Mouse (Mus musculus) gonadal fat pad, adult 2 months (tissue): ENCODE results near the gene Stub1. TPM values are rescaled to one million over a fixed set of nuclear protein-coding genes. Genes with fewer than 3 reads are reported as not detected.

Experiments
- DNase-seq: peaks from one replicate; pipeline ENCODE4 v3.0.0-alpha.2; 2012; ENCODE audit warnings: low read depth
- polyA plus RNA-seq: library from polyadenylated mRNA; depleted of rRNA; stranded (reverse); fragments of >200 nt; gene quantifications from 2 replicates; pipeline ENCODE4 v1.2.3, GENCODE M21; 2012; rRNA removed

The Stub1 gene
- polyA plus RNA-seq, 1 experiment: 219 TPM

GRCm38 (mm10) chr17:25786781-25787504, 46.3 kb downstream of the Stub1 start:
- no peak for DNase-seq

GRCm38 (mm10) chr17:25786280-25786679, 46.9 kb downstream of the Stub1 start, which contains the start of gene Ccdc78:
Ccdc78 (plus strand) TSS chr17:25786580.
- DNase-seq: no peak

GRCm38 (mm10) chr17:25785281-25785745, 47.9 kb downstream of the Stub1 start, which contains the start of gene Haghl:
Haghl (minus strand) TSS chr17:25785673.
- no peak for DNase-seq

GRCm38 (mm10) chr17:25783861-25784574, 49.2 kb downstream of the Stub1 start:
- no peak for DNase-seq

- no peak for DNase-seq
Observed at GRCm38 (mm10) chr17:25783086-25783485, 50.1 kb downstream of the Stub1 start.

- DNase-seq: no peak
Observed at GRCm38 (mm10) chr17:25781339-25781738, 51.9 kb downstream of the Stub1 start.

Other genes with a start within 250 kb of the Stub1 start
- gene Gng13, start 116.2 kb downstream of the Stub1 start, polyA plus RNA-seq: not detected in 2 replicates
- 2.6 and 2.9 TPM in 2 replicates for gene Chtf18, start 106.0 kb downstream of the Stub1 start, polyA plus RNA-seq
- gene Rpusd1, start 105.7 kb downstream of the Stub1 start, polyA plus RNA-seq: 25.8 and 28.8 TPM in 2 replicates
- gene Mslnl, start 97.4 kb downstream of the Stub1 start, polyA plus RNA-seq: 0.36 and 0.38 TPM in 2 replicates
- gene Msln, start 79.0 kb downstream of the Stub1 start, polyA plus RNA-seq: 17.7 and 34.7 TPM in 2 replicates
- 19.1 and 23.9 TPM in 2 replicates for gene Narfl, start 59.6 kb downstream of the Stub1 start, polyA plus RNA-seq
- 45.8 and 47.3 TPM in 2 replicates for gene Haghl, start 47.7 kb downstream of the Stub1 start, polyA plus RNA-seq
- gene Ccdc78, start 46.8 kb downstream of the Stub1 start, polyA plus RNA-seq: 0.29 and 0.30 TPM in 2 replicates
- gene Fam173a, start 40.5 kb downstream of the Stub1 start, polyA plus RNA-seq: 105 and 133 TPM in 2 replicates
- 0.23 TPM in 1 of 2 replicates, not detected in the other for gene AC134908.4, start 37.7 kb downstream of the Stub1 start, polyA plus RNA-seq
- gene Metrn, start 36.3 kb downstream of the Stub1 start, polyA plus RNA-seq: 22.2 and 31.4 TPM in 2 replicates
- 0.58 and 0.81 TPM in 2 replicates for gene Fbxl16, start 24.3 kb downstream of the Stub1 start, polyA plus RNA-seq
- 32.1 and 36.4 TPM in 2 replicates for gene Wdr24, start 9.8 kb downstream of the Stub1 start, polyA plus RNA-seq
- gene Jmjd8, start 4.5 kb downstream of the Stub1 start, polyA plus RNA-seq: 91.2 and 94.5 TPM in 2 replicates
- 129 and 138 TPM in 2 replicates for gene Rhbdl1, start 3.9 kb upstream of the Stub1 start, polyA plus RNA-seq
- 47.4 and 55.8 TPM in 2 replicates for gene Gm20683, start 8.4 kb upstream of the Stub1 start, polyA plus RNA-seq
- 54.0 and 60.0 TPM in 2 replicates for gene Rhot2, start 11.4 kb upstream of the Stub1 start, polyA plus RNA-seq
- gene Wdr90, start 28.1 kb upstream of the Stub1 start, polyA plus RNA-seq: 27.1 and 35.9 TPM in 2 replicates
- gene Mcrip2, start 35.4 kb upstream of the Stub1 start, polyA plus RNA-seq: 58.8 and 61.7 TPM in 2 replicates
- gene Mettl26, start 41.7 kb upstream of the Stub1 start, polyA plus RNA-seq: 89.7 and 105 TPM in 2 replicates
- gene Wfikkn1, start 47.5 kb upstream of the Stub1 start, polyA plus RNA-seq: 0.95 and 1.1 TPM in 2 replicates
- 49.5 and 51.3 TPM in 2 replicates for gene Rab40c, start 86.3 kb upstream of the Stub1 start, polyA plus RNA-seq
- 122 and 144 TPM in 2 replicates for gene Pigq, start 111.5 kb upstream of the Stub1 start, polyA plus RNA-seq
- gene Nhlrc4, start 111.6 kb upstream of the Stub1 start, polyA plus RNA-seq: 7.0 and 12.9 TPM in 2 replicates
- gene A930017K11Rik, start 119.2 kb upstream of the Stub1 start, polyA plus RNA-seq: 2.4 TPM in 2 replicates
- gene Capn15, start 152.4 kb upstream of the Stub1 start, polyA plus RNA-seq: 27.6 and 28.1 TPM in 2 replicates
- 29.9 and 35.0 TPM in 2 replicates for gene Rab11fip3, start 236.2 kb upstream of the Stub1 start, polyA plus RNA-seq